Mouse (Mus musculus) stomach, postnatal 0 days (tissue): ENCODE measurements around the gene Dzank1. TPM values are rescaled to one million over a fixed set of nuclear protein-coding genes. Genes with fewer than 3 reads are reported as not detected.

Experiments
- ATAC-seq: fragments of 200-750 bp; cut with Nextera tagmentation; 2 replicates; pipeline ENCODE4 v1.8.0; 2017; ENCODE audit not compliant: low FRiP score, low TSS enrichment
- DNase-seq: peaks from one replicate; pipeline ENCODE4 v3.0.0-alpha.2; 2016; ENCODE audit warnings: low spot score
- H3K27ac ChIP-seq: fragments of 300-500 bp; sonication (generic); replicated peaks from 2 replicates; pipeline ENCODE4 v1.5.1; 2014; ENCODE audit warnings: mild to moderate bottlenecking, control low read depth
- H3K27me3 ChIP-seq: fragments of 300-500 bp; sonication (generic); 2 replicates; pipeline ENCODE4 v1.6.1; 2014; ENCODE audit warnings: low read length; ENCODE audit not compliant: control insufficient read depth, insufficient read depth
- H3K36me3 ChIP-seq: fragments of 300-500 bp; sonication (generic); 2 replicates; pipeline ENCODE4 v1.6.1; 2014; ENCODE audit warnings: low read length, mixed read lengths; ENCODE audit not compliant: control insufficient read depth, insufficient read depth
- H3K4me1 ChIP-seq: fragments of 300-500 bp; sonication (generic); replicated peaks from 2 replicates; pipeline ENCODE4 v1.6.1; 2014; ENCODE audit warnings: antibody characterized with exemption; ENCODE audit not compliant: control insufficient read depth, insufficient read depth
- H3K4me2 ChIP-seq: fragments of 300-500 bp; sonication (generic); replicated peaks from 2 replicates; pipeline ENCODE4 v1.6.1; 2014; ENCODE audit warnings: low read depth, mild to moderate bottlenecking, control low read depth, moderate library complexity
- H3K4me3 ChIP-seq: fragments of 300-500 bp; sonication (generic); 2 replicates; pipeline ENCODE4 v1.5.1; 2014; ENCODE audit warnings: low read depth, low read length, control low read depth
- H3K9ac ChIP-seq: fragments of 300-500 bp; sonication (generic); 2 replicates; pipeline ENCODE4 v1.6.1; 2014; ENCODE audit warnings: mild to moderate bottlenecking, low read length, control low read depth, mixed read lengths
- H3K9me3 ChIP-seq: fragments of 300-500 bp; sonication (generic); 2 replicates; pipeline ENCODE4 v1.6.1; 2016; ENCODE audit warnings: low read length; ENCODE audit not compliant: control insufficient read depth
- CTCF ChIP-seq: IDR thresholded peaks from 2 replicates; pipeline ENCODE4 v1.5.1; 2016; ENCODE audit warnings: antibody characterized with exemption, low read depth, mild to moderate bottlenecking, moderate library complexity
- EP300 ChIP-seq: optimal IDR thresholded peaks from 2 replicates; pipeline ENCODE3; 2016; ENCODE audit warnings: antibody characterized with exemption
- WGBS: fragments of 180-500 bp; shearing (Covaris S2); extraction: QIAGEN DNeasy Blood & Tissue Kit; methylation state at CpG from one replicate; pipeline ENCODE4 v1.1.7; 2014; 5-methylcytosine and 5-hydroxymethylcytosine counted together
- polyA plus RNA-seq: library from polyadenylated mRNA; unstranded; fragments of >200 nt; fragmentation: Nextera tagmentation; extraction: Ambion mirVana; gene quantifications from 2 replicates; pipeline ENCODE4 v1.2.1, GENCODE M21; 2015

Dzank1 gene
- polyA plus RNA-seq, 1 experiment from 2014 or later, result 0.51 TPM

GRCm38 (mm10) chr2:144537123-144537522, 9.9 kb upstream of the Dzank1 start:
- Histone ChIP-seq H3K4me1 (no peaks in the 10 kb centered on the region), H3K9ac (no peak overlapping the region), H3K4me2 (no peak overlapping the region), H3K4me3 (no peak overlapping the region), H3K27ac (no peak overlapping the region), H3K9me3 (no peaks in the 10 kb centered on the region), H3K27me3 (no peaks in the 10 kb centered on the region), H3K36me3 (peaks cover 34% of the 10 kb centered on the region)
- TF ChIP-seq CTCF, result no peak
- TF ChIP-seq EP300, result no peak
- no peak for ATAC-seq
- no peak for DNase-seq
- WGBS, result 95% methylated on average over 7 of the region's 7 CpGs

GRCm38 (mm10) chr2:144527821-144528174, 584 bp upstream of the Dzank1 start:
- 0 out of 2 replicates have a peak, but pooled peaks cover 2% of the 10 kb centered on the region for H3K36me3 ChIP-seq
- WGBS, result under 1% methylated on average over 25 of the region's 25 CpGs
- ATAC-seq, result peak; percentile 55

DNA sequence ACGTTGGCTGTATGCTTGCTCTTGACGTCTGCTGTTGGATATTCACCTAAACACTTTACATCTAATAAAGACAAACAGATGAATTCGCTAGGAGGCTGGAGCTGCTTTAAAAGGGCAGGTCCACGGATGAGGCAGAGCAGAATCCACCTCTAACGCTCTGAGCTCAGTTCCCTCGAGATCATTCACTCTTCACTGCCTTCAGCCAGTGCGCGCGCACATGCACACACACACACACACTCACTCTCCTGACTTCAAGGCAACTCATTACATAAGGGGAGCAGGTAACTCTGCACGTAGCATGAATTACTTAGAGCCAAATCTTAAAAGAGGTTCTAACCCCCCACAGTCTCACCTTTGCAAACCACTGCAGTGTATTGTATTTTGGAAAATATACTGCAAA, 1.4 kb downstream of the Dzank1 start:
- TF ChIP-seq EP300, result no peak
- TF ChIP-seq CTCF, result no peak
- WGBS, result 54% methylated on average over 10 of the region's 10 CpGs
- ATAC-seq, result no peak

More at GRCm38 (mm10) chr2:144527821-144528174, 584 bp upstream of the Dzank1 start:
- TF ChIP-seq EP300 (no peak), CTCF (no peak)
- Histone ChIP-seq H3K4me2 (peak overlapping the region; percentile 83), H3K4me3 (peak overlapping the region; percentile 96), H3K9ac (peak overlapping the region; percentile 96), H3K9me3 (no peaks in the 10 kb centered on the region), H3K27me3 (no peaks in the 10 kb centered on the region), H3K27ac (peak overlapping the region; percentile 92), H3K4me1 (peaks cover 3% of the 10 kb centered on the region; the same call in 1 of the 2 replicates)
- DNase-seq, result no peak

DNA sequence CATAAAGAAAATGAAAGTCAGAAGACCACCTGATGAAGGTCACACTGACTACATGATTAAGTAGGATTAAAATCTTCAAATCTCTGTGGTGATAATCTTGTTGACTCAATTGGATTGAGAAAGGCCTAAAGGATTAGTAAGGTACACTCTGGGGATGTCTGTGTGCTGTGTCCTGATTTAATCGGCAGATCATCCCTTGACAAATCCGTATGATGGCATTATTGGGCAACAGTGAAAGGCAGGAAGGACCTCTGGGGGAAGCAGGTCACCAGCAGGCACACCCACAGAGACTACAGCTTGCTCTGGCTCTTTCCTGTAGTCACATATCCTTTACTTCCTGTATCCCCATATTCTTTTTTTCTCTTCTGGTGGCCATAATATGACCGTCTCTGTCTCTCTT, 7.4 kb downstream of the Dzank1 start:
- 65% methylated on average over 3 of the region's 3 CpGs for WGBS
- H3K9ac ChIP-seq, result no peak overlapping the region
- no peak overlapping the region for H3K4me3 ChIP-seq
- no peak overlapping the region for H3K4me2 ChIP-seq
- H3K4me1 ChIP-seq, result no peaks in the 10 kb centered on the region
- no peaks in the 10 kb centered on the region for H3K27me3 ChIP-seq
- H3K36me3 ChIP-seq, result no peaks in the 10 kb centered on the region
- TF ChIP-seq CTCF (no peak), EP300 (no peak)
- H3K9me3 ChIP-seq, result no peaks in the 10 kb centered on the region
- DNase-seq (no peak), ATAC-seq (no peak)
- no peak overlapping the region for H3K27ac ChIP-seq

More for the DNA sequence above, 1.4 kb downstream of the Dzank1 start:
- H3K9ac ChIP-seq, result no peak overlapping the region
- peaks cover 3% of the 10 kb centered on the region; the same call in 1 of the 2 replicates for H3K4me1 ChIP-seq
- no peaks in the 10 kb centered on the region for H3K36me3 ChIP-seq
- no peak for DNase-seq
- H3K9me3 ChIP-seq, result no peaks in the 10 kb centered on the region
- H3K4me3 ChIP-seq, result no peak overlapping the region
- no peak overlapping the region for H3K4me2 ChIP-seq
- H3K27me3 ChIP-seq, result no peaks in the 10 kb centered on the region
- H3K27ac ChIP-seq, result no peak overlapping the region

- H3K36me3 ChIP-seq, result no peaks in the 10 kb centered on the region
- ATAC-seq, result no peak
- WGBS, result 79% methylated on average over 3 of the region's 3 CpGs
These were observed 12.6 kb downstream of the Dzank1 start for GRCm38 (mm10) chr2:144514619-144515018.

DNA sequence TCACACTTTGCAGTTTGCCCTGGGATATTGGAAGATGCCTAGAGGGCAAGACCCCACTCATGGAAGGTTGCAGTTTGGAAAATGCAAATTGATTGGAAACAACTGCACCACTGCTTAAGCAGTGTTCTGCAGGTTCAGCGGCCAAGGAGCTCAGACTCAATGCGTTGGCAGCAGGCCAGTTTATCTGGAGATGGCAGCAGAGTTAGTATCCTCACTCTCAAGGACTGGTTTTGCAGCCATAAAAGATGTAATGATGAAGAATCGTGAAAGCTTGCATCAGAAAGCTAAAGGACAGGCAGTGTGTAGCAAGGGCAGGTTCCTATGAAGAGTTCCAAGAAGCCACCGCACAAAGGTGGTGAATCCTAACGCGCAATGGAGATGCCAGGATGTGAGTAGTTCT, 25.1 kb downstream of the Dzank1 start:
- Histone ChIP-seq H3K9me3 (no peaks in the 10 kb centered on the region), H3K4me2 (no peak overlapping the region), H3K27me3 (no peaks in the 10 kb centered on the region), H3K4me1 (no peaks in the 10 kb centered on the region), H3K36me3 (no peaks in the 10 kb centered on the region), H3K4me3 (no peak overlapping the region), H3K27ac (no peak overlapping the region), H3K9ac (no peak overlapping the region)
- no peak for ATAC-seq
- DNase-seq, result no peak
- 77% methylated on average over 6 of the region's 6 CpGs for WGBS
- TF ChIP-seq CTCF (no peak), EP300 (no peak)

More at GRCm38 (mm10) chr2:144514619-144515018, 12.6 kb downstream of the Dzank1 start:
- Histone ChIP-seq H3K9ac (no peak overlapping the region), H3K27ac (no peak overlapping the region), H3K4me3 (no peak overlapping the region), H3K4me1 (no peaks in the 10 kb centered on the region), H3K27me3 (no peaks in the 10 kb centered on the region), H3K9me3 (no peaks in the 10 kb centered on the region), H3K4me2 (no peak overlapping the region)
- TF ChIP-seq CTCF, result no peak
- no peak for TF ChIP-seq EP300
- DNase-seq, result no peak
